Mouse (Mus musculus): Measurements from ENCODE around the gene Dimt1. TPM values are rescaled to one million over a fixed set of nuclear protein-coding genes. Genes with fewer than 3 reads are reported as not detected.
"Not testable (repeated sequence)": the region's sequence is repeated elsewhere in the genome, so short reads cannot be mapped to it uniquely, and the experiment has no call there.

The Dimt1 gene
- total RNA-seq (2021) = 10 to 100 TPM; 10.7 to 17.2 TPM
- long read RNA-seq, experiment 1, partial matches to known transcripts = 0 of 8 reads
- long read RNA-seq, experiment 1, other reads (novel, unspliced or antisense) = 2 of 8 reads
- long read RNA-seq, experiment 2, transcript Dimt1-201 (12 exons, 2,051 nt) = major isoform, 9 of 21 reads
- long read RNA-seq, experiment 2, partial matches to known transcripts = 3 of 21 reads
- long read RNA-seq, experiment 2, other reads (novel, unspliced or antisense) = 5 of 21 reads

DNA sequence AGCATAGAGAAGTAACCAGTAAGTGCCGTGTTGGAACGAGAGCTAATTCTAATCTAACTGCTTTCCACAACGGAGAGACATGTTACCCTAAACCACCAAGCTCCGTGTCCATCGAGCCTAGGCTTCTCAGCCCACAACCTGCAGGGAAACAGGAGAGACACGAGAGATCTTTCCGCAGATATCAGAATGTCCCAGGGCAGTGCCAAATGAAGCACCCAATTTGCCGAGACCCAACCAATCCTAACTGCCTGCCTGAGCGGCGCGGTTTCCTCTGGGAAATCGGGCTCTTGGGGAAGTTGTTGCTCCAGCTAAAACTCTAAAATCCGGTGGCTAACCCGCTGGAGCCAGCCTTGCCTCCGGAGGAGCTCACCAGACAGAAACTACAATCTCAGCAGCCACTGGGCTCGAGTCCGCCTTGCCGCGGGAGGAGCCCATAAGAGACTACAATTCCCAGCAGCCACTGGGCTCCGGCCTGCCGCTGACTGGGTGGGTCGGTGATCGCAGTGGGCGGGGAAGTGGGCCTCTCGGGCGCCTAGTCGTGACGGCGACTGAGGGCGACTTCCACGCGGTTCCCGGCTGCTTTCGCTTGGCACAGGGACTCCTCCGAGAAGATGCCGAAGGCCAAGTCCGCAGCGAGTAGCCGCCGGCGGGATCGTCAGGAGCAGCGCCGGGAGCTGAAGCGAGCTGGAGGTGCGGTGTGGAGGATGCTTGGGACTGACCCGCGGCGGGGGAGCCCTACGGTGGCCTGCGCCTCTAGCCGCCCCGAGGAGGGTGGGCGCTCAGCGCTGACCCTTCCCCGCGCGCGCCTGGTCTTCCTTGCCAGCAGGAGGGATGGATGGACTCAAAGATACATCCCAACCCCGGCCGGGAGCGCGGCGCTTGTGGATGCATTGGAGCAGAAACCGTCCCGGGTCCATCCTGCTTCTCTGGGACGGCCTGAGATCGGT, at the start of gene Dimt1:
Gene Dimt1, plus strand, starts transcription at position 534 of the 947 bp plus-strand sequence.
- DNase-seq (ENCODE audit: low spot score in 2 of 2) = peak; percentile 88 to 92

DNA sequence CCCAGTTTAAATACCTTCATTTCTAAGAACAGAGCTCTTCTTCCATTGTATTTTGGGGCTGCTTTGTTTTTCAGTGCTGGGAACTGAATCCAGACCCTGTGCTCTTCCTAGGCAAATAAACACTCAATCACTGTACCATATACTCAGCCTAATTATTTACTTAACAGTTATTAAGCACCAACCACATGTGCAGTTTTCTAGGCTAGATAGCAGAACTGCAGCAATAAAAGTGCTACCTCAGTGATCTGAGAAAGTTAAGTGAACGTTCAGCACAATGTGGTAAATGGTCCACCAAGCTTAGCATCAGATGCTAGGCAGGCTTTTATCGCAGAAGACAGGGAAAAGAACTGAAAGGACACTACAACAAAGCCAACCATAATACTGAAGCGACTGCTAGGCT, 42.3 kb upstream of the Dimt1 start:
- no peak for DNase-seq (ENCODE audit: low spot score in 2 of 2)

- not testable (repeated sequence) for DNase-seq (ENCODE audit: low spot score in 2 of 2)
These were observed 41.8 kb upstream of the Dimt1 start for GRCm38 (mm10) chr13:106905154-106905553.

- DNase-seq (ENCODE audit: low spot score in 2 of 2) = no peak
These were observed 39.7 kb upstream of the Dimt1 start for GRCm38 (mm10) chr13:106907273-106907672.

- no peak for DNase-seq (ENCODE audit: low spot score in 2 of 2)
These were observed 36.8 kb upstream of the Dimt1 start for GRCm38 (mm10) chr13:106910096-106910495.

DNA sequence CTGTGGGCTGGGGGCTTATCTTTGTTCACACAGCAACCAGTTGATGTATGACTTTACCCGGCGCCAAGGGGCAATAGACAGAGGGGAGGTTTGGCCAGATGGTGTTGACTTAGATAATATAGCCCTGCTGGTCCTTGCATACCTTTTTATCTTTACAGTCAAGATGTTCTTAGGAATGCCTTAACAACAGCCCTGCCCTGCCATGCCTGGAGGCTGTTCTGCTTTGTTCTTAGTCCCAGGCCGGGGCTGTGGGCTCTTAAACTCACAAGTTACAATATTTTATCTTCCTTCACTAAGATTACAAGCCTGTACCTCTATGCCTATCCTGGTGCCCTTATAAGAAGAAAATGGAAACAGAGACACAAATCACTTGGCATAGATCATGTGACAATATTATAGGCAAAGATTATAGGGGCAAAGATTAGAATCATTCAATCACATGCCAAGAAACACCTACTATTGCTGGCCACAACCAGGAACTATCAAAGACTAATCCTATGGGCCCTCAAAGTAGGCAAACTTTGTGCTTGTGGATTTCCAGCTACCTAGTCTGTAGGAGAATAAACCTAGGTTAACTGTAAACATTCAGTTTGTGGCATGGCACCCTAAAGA, 33.7 kb upstream of the Dimt1 start:
- no peak for DNase-seq (ENCODE audit: low spot score in 2 of 2)

DNA sequence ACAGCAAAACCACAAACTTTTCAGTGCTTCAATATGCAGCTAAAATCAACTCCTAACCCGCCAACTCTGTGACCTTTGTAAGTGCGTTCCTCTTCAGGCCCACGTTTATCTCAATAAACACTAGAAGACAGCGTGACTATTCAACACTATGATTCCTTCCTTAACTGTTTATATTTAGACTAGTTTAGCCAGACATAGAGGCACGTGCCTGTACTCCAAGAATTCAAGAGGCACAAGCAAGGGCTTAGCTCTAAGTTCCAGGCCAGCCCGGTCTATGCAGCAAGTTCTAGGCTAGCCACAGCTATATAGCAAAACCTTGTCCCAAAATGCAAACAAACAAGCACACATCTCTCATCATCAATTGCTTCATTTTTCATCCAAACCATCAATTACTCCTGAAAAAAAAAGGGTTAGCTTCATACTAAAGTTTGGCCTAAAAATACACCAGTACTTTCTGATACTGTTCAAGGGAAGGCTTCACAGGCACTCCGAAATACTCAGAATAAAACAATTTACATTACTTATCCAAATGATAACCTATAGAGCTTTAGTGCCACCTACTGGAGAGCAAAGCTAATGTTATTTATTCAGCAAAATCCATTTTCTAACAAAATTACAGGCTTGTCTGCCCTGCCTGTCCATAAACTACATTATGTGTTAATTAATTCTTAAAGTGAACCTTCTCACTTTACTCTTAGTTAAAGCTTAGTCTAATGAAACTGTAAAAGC, 28.4 kb upstream of the Dimt1 start:
- DNase-seq (ENCODE audit: low spot score in 2 of 2) = no peak

DNA sequence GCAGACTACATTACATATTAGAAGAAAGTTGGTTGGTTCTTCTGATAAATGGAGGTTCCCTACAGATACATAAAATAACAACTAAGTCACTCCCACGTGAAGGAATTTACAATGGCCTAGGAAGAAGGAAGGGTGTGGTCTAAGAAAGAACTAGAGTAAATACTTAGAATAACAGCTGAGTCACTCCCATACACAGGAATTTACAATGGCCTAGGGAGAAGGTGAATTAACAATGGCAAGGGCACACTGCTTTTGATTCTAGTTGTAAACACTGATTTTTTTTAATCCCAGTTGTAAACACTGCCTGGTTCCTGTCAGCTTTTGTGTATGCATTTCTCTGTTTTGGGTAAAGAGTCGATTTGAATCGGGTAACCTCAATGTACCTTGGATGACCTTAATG, 21.0 kb upstream of the Dimt1 start:
- not testable (repeated sequence) for DNase-seq (ENCODE audit: low spot score in 2 of 2)

GRCm38 (mm10) chr13:106928296-106928695, 18.6 kb upstream of the Dimt1 start:
- no peak for DNase-seq (ENCODE audit: low spot score in 2 of 2)

GRCm38 (mm10) chr13:106929201-106929600, 17.7 kb upstream of the Dimt1 start:
- peak; percentile 14 to 28 for DNase-seq (ENCODE audit: low spot score in 2 of 2)

DNA sequence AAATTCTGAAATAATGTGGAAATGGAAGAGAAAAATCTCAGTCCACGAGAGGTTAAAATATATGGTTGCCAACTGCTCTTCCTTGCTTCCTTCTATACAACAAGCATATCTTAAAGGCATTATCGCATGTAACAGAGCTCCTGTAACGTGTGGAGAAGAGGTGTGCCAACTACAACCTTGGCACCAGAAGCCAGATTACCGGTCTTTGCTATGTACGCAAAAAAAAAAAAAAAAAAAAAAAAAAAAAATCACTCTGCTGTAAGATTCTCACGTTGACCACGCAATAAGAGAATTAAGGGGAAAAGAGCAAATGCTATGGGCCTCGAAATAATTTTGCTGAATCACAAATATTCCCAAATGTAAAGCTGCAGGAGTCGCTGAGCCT, 11.1 kb upstream of the Dimt1 start:
- DNase-seq (ENCODE audit: low spot score in 2 of 2) = no peak

- DNase-seq (ENCODE audit: low spot score in 2 of 2) = peak; percentile 83 to 88
These were observed 10.4 kb upstream of the Dimt1 start, which contains the start of gene Ipo11 for GRCm38 (mm10) chr13:106936256-106937137. TSS of gene Ipo11 (minus strand) at chr13:106936958.

GRCm38 (mm10) chr13:106937138-106937472, 9.8 kb upstream of the Dimt1 start:
- DNase-seq (ENCODE audit: low spot score in 2 of 2) = no peak

DNA sequence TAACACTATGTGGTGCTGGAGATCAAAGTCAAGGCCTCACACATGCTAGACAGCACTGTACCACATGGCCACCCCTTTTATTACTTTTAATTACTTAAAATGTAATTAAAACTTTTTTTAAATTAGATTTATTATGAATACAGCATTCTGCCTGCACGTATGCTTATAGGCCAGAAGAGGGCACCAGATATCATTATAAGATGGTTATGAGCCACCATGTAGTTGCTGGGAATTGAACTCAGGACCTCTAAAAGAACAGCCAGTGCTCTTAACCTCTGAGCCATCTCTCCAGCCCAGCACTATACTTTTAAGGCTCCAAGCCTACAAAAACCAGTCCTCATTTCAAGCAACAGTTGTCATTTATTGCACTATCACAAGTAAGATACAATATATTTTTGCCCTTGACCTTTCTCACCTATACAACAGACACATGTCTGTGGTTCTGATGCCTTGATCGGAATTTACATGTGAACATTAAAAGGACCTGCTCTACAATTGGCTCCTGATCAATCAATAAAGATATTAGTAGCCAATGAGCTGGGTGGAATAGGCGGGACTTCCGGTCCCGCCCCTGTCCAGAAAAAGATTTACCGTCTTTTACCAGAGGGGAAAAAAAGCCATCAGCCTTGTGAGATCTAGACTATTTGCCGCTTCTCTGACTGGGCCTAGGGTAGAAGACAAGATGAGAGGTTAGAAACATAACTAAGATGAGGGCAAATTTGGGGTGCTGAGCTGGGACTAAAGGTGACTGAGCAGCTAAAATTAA, 5.5 kb upstream of the Dimt1 start:
- no peak for DNase-seq (ENCODE audit: low spot score in 2 of 2)

GRCm38 (mm10) chr13:106942721-106943120, 4.2 kb upstream of the Dimt1 start:
- no peak for DNase-seq (ENCODE audit: low spot score in 2 of 2)

- DNase-seq (ENCODE audit: low spot score in 2 of 2) = no peak
These were observed 1.4 kb upstream of the Dimt1 start for GRCm38 (mm10) chr13:106945518-106945917.

GRCm38 (mm10) chr13:106947583-106947982, 656 bp downstream of the Dimt1 start:
- no peak for DNase-seq (ENCODE audit: low spot score in 2 of 2)

- no peak for DNase-seq (ENCODE audit: low spot score in 2 of 2)
These were observed 8.0 kb downstream of the Dimt1 start for GRCm38 (mm10) chr13:106954880-106955279.

DNA sequence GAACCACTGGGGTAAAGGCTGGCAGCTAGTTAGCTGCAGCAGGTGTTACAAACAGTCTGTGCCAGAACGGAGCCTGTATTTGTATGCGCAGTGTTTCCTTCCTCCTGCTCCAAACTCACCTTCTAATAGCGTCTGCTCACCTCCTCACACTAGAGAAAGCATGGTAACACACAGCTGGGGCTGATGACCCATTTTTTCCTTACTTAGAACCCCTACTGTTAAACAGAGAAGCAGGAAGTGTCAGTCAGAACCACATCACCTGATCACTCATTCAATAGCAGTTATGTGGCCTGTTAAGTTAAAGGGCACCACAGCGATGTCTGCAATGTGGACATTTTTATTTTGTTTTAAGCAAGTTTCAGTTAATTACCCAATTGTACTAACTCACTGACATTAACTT, 10.6 kb downstream of the Dimt1 start:
- DNase-seq (ENCODE audit: low spot score in 2 of 2) = no peak
